Mouse (Mus musculus) C2C12 (cell line): ENCODE measurements at regions not wholly inside any gene's neighbourhood (a gene's known extent, or its start where the extent isn't known, plus 50 kb on each side); places are given as distances from the start of the nearest gene placed in this dataset.

Experiments used
- CTCF ChIP-seq: IDR thresholded peaks from one replicate; pipeline ENCODE4 v1.5.1; 2011; ENCODE audit not compliant: control insufficient read depth, insufficient read depth, insufficient read length
- MAX ChIP-seq: IDR thresholded peaks from one replicate; pipeline ENCODE4 v1.6.1; 2011; ENCODE audit warnings: mild to moderate bottlenecking, control low read depth
- USF1 ChIP-seq: IDR thresholded peaks from one replicate; pipeline ENCODE4 v1.6.1; 2011; ENCODE audit warnings: low read depth, mild to moderate bottlenecking, control low read depth, moderate library complexity

- TF ChIP-seq CTCF (peak; percentile 19), USF1 (no peak), MAX (no peak)
These were observed 163.9 kb upstream of the Dkk2 start for GRCm38 (mm10) chr3:131921161-131921560.
